Mouse (Mus musculus) hindbrain, embryonic 14.5 days (tissue): ENCODE results near the gene Il20ra. TPM values are rescaled to one million over a fixed set of nuclear protein-coding genes. Genes with fewer than 3 reads are reported as not detected.
A peak's percentile ranks its signal among the peaks of the same experiment; 100 is the strongest.

Source experiments
- ATAC-seq: fragments of 200-750 bp; cut with Nextera tagmentation; 2 replicates; pipeline ENCODE4 v1.8.0; 2017; ENCODE audit warnings: moderate number of reproducible peaks, mild to moderate bottlenecking, moderate TSS enrichment, moderate library complexity; ENCODE audit not compliant: low FRiP score
- DNase-seq: peaks from one replicate; pipeline ENCODE4 v3.0.0-alpha.2; 2015; ENCODE audit warnings: low spot score
- H3K27ac ChIP-seq: fragments of 300-500 bp; sonication (generic); 2 replicates; pipeline ENCODE4 v1.5.1; 2014; ENCODE audit warnings: mild to moderate bottlenecking, moderate library complexity
- H3K27me3 ChIP-seq: fragments of 300-500 bp; sonication (generic); 2 replicates; pipeline ENCODE4 v1.6.1; 2014; ENCODE audit warnings: mild to moderate bottlenecking, low read length, mixed read lengths; ENCODE audit not compliant: control insufficient read depth, insufficient read depth
- H3K36me3 ChIP-seq: fragments of 300-500 bp; sonication (generic); replicated peaks from 2 replicates; pipeline ENCODE4 v1.6.1; 2014; ENCODE audit not compliant: control insufficient read depth, insufficient read depth
- H3K4me1 ChIP-seq: fragments of 300-500 bp; sonication (generic); replicated peaks from 2 replicates; pipeline ENCODE4 v1.6.1; 2014; ENCODE audit warnings: antibody characterized with exemption, low read length, mixed read lengths; ENCODE audit not compliant: control insufficient read depth, insufficient read depth
- H3K4me2 ChIP-seq: fragments of 300-500 bp; sonication (generic); replicated peaks from 2 replicates; pipeline ENCODE4 v1.6.1; 2014; ENCODE audit warnings: mild to moderate bottlenecking, moderate library complexity
- H3K4me3 ChIP-seq: fragments of 300-500 bp; sonication (generic); replicated peaks from 2 replicates; pipeline ENCODE4 v1.5.1; 2014; ENCODE audit warnings: mild to moderate bottlenecking, low read length
- H3K9ac ChIP-seq: fragments of 300-500 bp; sonication (generic); 2 replicates; pipeline ENCODE4 v1.6.1; 2014
- H3K9me3 ChIP-seq: fragments of 300-500 bp; sonication (generic); 2 replicates; pipeline ENCODE4 v1.6.1; 2016; ENCODE audit warnings: low read length; ENCODE audit not compliant: control insufficient read depth
- WGBS: fragments of 180-500 bp; shearing (Covaris S2); extraction: QIAGEN DNeasy Blood & Tissue Kit; methylation state at CpG from one replicate; pipeline ENCODE4 v1.1.7; 2014; 5-methylcytosine and 5-hydroxymethylcytosine counted together
- polyA plus RNA-seq: library from polyadenylated mRNA; unstranded; fragments of >200 nt; fragmentation: Nextera tagmentation; extraction: Ambion mirVana; gene quantifications from 2 replicates; pipeline ENCODE4 v1.2.1, GENCODE M21; 2014

Gene Il20ra
- 0.27 and 0.48 TPM in 2 replicates for polyA plus RNA-seq

DNA sequence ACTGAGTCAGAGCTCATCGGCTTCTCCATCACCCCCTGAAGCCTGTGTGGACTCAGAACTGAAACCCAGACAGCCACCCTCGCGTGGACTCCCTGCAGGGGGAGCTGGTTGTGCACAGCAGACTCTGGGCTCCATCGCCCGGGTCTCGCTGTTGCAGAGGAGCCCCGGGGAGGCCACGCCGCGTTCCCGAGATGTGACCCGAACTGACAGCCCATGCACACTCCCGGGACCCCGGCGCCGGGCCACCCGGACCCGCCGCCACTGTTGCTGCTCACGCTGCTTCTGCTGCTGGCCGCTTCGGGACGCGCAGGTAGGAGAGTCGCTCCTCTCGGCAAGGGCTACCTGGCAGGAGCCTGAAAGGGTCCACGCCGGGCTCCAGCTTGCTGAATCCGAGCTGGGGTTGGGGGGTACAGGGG, at the start of gene Il20ra:
TSS of gene Il20ra (plus strand) at position 150 of the 416 bp plus-strand sequence.
- WGBS: 1% methylated on average over 29 of the region's 29 CpGs
- Histone ChIP-seq H3K4me2 (peak within 1 kb of the TSS; percentile 94), H3K27me3 (peaks cover 31% of the 10 kb centered on the region), H3K36me3 (no peaks in the 10 kb centered on the region), H3K4me3 (peak within 1 kb of the TSS; percentile 43), H3K9ac (peak within 1 kb of the TSS; percentile 59), H3K9me3 (no peaks in the 10 kb centered on the region), H3K27ac (no peak within 1 kb of the TSS), H3K4me1 (no peaks in the 10 kb centered on the region)
- ATAC-seq: peak; percentile 66; the same call in 1 of the 2 replicates
- peak; percentile 68 for DNase-seq

DNA sequence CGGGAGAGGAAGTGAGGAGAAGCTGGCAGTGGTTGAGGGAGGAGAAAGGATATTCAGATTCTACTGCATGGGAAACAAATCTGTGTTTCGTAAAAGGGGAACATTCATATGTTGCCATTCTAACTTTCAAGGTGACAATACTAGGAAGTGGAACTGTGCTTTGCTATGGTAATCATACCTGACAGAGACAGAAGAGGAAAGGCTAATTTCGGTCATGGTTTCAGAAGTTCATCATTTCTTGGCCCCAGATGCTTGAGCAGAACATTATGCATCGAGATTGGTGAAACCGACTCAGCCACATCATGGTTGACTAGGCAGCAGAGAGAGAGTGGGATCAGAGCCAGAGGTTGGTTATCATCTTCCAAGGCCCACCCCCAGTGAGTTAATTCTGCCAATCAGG, 43.4 kb upstream of the Il20ra start:
- no peaks in the 10 kb centered on the region for H3K4me1 ChIP-seq
- 88% methylated on average over 5 of the region's 5 CpGs for WGBS
- no peak overlapping the region for H3K9ac ChIP-seq
- H3K4me2 ChIP-seq: no peak overlapping the region
- no peak overlapping the region for H3K4me3 ChIP-seq
- no peaks in the 10 kb centered on the region for H3K27me3 ChIP-seq
- DNase-seq: no peak
- H3K27ac ChIP-seq: no peak overlapping the region
- no peaks in the 10 kb centered on the region for H3K36me3 ChIP-seq
- no peak for ATAC-seq
- H3K9me3 ChIP-seq: no peaks in the 10 kb centered on the region

- H3K4me3 ChIP-seq: no peak overlapping the region
Measured at GRCm38 (mm10) chr10:19672015-19672414, 40.4 kb upstream of the Il20ra start.

DNA sequence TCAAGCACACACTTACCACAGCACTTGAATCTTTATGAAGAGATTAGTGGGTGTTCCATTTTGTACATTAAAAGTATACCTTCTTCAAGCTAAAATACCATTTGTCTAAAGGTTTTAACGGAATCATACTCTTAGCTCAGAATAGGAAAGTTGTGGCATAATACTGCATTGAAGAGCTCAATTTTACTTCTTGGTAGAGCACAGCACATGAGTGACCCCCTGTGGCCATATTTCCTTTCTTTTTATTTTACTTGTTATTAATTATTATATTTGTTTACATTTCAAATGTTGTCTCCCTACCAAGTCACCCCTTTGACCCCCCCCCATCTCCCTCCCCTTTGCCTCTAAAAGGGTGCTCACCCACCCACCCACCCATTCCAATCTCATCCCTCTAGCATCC, 39.2 kb upstream of the Il20ra start:
- Histone ChIP-seq H3K9me3 (no peaks in the 10 kb centered on the region), H3K4me2 (no peak overlapping the region), H3K9ac (no peak overlapping the region), H3K4me1 (no peaks in the 10 kb centered on the region), H3K27ac (no peak overlapping the region), H3K4me3 (no peak overlapping the region), H3K36me3 (no peaks in the 10 kb centered on the region), H3K27me3 (no peaks in the 10 kb centered on the region)
- ATAC-seq: no peak
- WGBS: 98% methylated on average over 1 of the region's 1 CpGs
- DNase-seq: no peak

More at GRCm38 (mm10) chr10:19672015-19672414, 40.4 kb upstream of the Il20ra start:
- no peaks in the 10 kb centered on the region for H3K9me3 ChIP-seq
- H3K36me3 ChIP-seq: no peaks in the 10 kb centered on the region
- DNase-seq (no peak), ATAC-seq (no peak)
- H3K27ac ChIP-seq: no peak overlapping the region
- H3K4me2 ChIP-seq: no peak overlapping the region
- H3K27me3 ChIP-seq: no peaks in the 10 kb centered on the region
- no peaks in the 10 kb centered on the region for H3K4me1 ChIP-seq
- H3K9ac ChIP-seq: no peak overlapping the region

DNA sequence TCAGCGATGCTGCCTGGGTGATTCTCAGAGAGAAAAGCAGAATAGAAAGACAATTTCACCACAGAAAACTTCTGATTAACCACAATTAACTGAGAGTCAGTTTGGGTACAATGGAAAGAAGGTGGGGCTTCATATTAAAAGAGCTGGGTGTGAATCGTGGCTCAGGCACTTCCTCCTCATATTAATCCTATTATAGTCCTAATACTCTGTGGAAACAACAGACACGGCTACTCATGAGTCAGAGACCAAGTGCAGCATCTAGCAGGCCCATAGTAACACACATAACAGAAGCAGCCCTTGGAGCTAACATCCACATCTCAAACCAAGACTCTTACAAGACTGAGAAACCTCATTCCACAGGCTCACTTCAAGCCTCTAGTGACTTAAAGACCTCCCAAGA, 24.7 kb upstream of the Il20ra start:
- DNase-seq: no peak
- 73% methylated on average over 3 of the region's 3 CpGs for WGBS
- no peaks in the 10 kb centered on the region for H3K36me3 ChIP-seq

GRCm38 (mm10) chr10:19691287-19691686, 21.1 kb upstream of the Il20ra start:
- DNase-seq: no peak
- WGBS: 87% methylated on average over 3 of the region's 3 CpGs

More for the DNA sequence above, 24.7 kb upstream of the Il20ra start:
- Histone ChIP-seq H3K4me3 (no peak overlapping the region), H3K9me3 (no peaks in the 10 kb centered on the region), H3K27ac (no peak overlapping the region), H3K9ac (no peak overlapping the region), H3K4me1 (no peaks in the 10 kb centered on the region), H3K27me3 (no peaks in the 10 kb centered on the region), H3K4me2 (no peak overlapping the region)
- no peak for ATAC-seq

DNA sequence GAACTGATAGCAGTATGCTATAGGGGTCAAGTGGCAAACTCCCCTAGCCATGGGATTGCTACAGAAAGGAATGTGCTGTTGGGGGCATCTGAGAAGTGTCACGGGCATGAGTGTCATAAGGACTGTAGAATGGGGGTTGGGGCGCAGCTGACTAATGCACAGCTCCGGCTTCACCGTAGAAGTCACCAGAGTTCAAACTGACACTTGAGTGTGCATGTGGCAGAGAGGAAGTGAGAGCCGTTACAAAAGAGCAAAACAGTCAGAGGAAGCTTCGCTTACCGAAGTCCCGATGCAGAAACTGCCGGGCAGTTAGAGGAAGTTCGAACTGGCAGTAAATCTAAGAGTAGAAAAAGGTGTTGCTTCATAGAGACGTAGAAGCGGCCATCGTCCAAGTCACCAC, 20.6 kb upstream of the Il20ra start:
- Histone ChIP-seq H3K9me3 (no peaks in the 10 kb centered on the region), H3K36me3 (no peaks in the 10 kb centered on the region), H3K4me1 (no peaks in the 10 kb centered on the region), H3K4me3 (no peak overlapping the region), H3K4me2 (no peak overlapping the region), H3K27me3 (no peaks in the 10 kb centered on the region), H3K9ac (no peak overlapping the region), H3K27ac (no peak overlapping the region)
- DNase-seq (no peak), ATAC-seq (no peak)
- WGBS: 84% methylated on average over 13 of the region's 13 CpGs

More at GRCm38 (mm10) chr10:19691287-19691686, 21.1 kb upstream of the Il20ra start:
- no peak overlapping the region for H3K4me2 ChIP-seq
- H3K4me3 ChIP-seq: no peak overlapping the region
- no peaks in the 10 kb centered on the region for H3K9me3 ChIP-seq
- no peak overlapping the region for H3K27ac ChIP-seq
- H3K4me1 ChIP-seq: no peaks in the 10 kb centered on the region
- ATAC-seq: no peak
- H3K36me3 ChIP-seq: no peaks in the 10 kb centered on the region
- no peaks in the 10 kb centered on the region for H3K27me3 ChIP-seq
- no peak overlapping the region for H3K9ac ChIP-seq

- Histone ChIP-seq H3K36me3 (no peaks in the 10 kb centered on the region), H3K4me3 (no peak overlapping the region), H3K4me1 (no peaks in the 10 kb centered on the region), H3K27me3 (no peaks in the 10 kb centered on the region), H3K9ac (no peak overlapping the region), H3K9me3 (no peaks in the 10 kb centered on the region), H3K27ac (no peak overlapping the region), H3K4me2 (no peak overlapping the region)
- ATAC-seq (no peak), DNase-seq (no peak)
- WGBS: 92% methylated on average over 7 of the region's 7 CpGs
Measured at GRCm38 (mm10) chr10:19692332-19692731, 20.0 kb upstream of the Il20ra start.

- Histone ChIP-seq H3K4me2 (no peak overlapping the region), H3K27ac (no peak overlapping the region), H3K9ac (no peak overlapping the region), H3K27me3 (no peaks in the 10 kb centered on the region), H3K4me1 (no peaks in the 10 kb centered on the region), H3K4me3 (no peak overlapping the region), H3K9me3 (no peaks in the 10 kb centered on the region), H3K36me3 (no peaks in the 10 kb centered on the region)
- ATAC-seq (peak; percentile 48; the same call in 1 of the 2 replicates), DNase-seq (peak; percentile 70)
- WGBS: 61% methylated on average over 8 of the region's 8 CpGs
Measured at GRCm38 (mm10) chr10:19692988-19693387, 19.4 kb upstream of the Il20ra start.

GRCm38 (mm10) chr10:19693629-19694028, 18.7 kb upstream of the Il20ra start:
- Histone ChIP-seq H3K36me3 (no peaks in the 10 kb centered on the region), H3K4me1 (no peaks in the 10 kb centered on the region), H3K27ac (no peak overlapping the region), H3K4me3 (no peak overlapping the region), H3K27me3 (no peaks in the 10 kb centered on the region), H3K9me3 (no peaks in the 10 kb centered on the region), H3K4me2 (no peak overlapping the region), H3K9ac (no peak overlapping the region)
- no peak for DNase-seq
- ATAC-seq: no peak; the same call in 1 of the 2 replicates
- WGBS: 67% methylated on average over 2 of the region's 2 CpGs
